In genomic region chr1:133474546-133474945, GRCm38 (mm10) we compare ENCODE assay signal across 16 mouse cellular contexts.
"Had no signal": no experiment of that assay in that cellular context is flagged by ENCODE, and none has a peak within 500 bp of the region (broad histone marks: within the 10 kb centered on the region; RNA-seq: fewer than 3 reads in every experiment).

No protein-coding gene starts in this region.

- H3K4me1 ChIP-seq: neural tube, embryonic 13.5 days; neural tube, embryonic 15.5 days; stomach, embryonic 15.5 days had no signal

- H3K4me3 ChIP-seq: neural tube, embryonic 13.5 days; neural tube, embryonic 15.5 days; stomach, embryonic 15.5 days had no signal

- H3K27me3 ChIP-seq: neural tube, embryonic 13.5 days; neural tube, embryonic 15.5 days; stomach, embryonic 15.5 days had no signal

- H3K36me3 ChIP-seq: neural tube, embryonic 13.5 days; neural tube, embryonic 15.5 days; stomach, embryonic 15.5 days had no signal

- H3K9ac ChIP-seq: neural tube, embryonic 13.5 days; neural tube, embryonic 15.5 days; stomach, embryonic 15.5 days had no signal

- H3K9me3 ChIP-seq: neural tube, embryonic 13.5 days; neural tube, embryonic 15.5 days; stomach, embryonic 15.5 days had no signal

- H3K27ac ChIP-seq: neural tube, embryonic 13.5 days; neural tube, embryonic 15.5 days; stomach, embryonic 15.5 days; stomach, postnatal 0 days had no signal

- DNase-seq: retina, postnatal 1 day; right cerebral cortex, adult 18-20 months; right cerebral cortex, postnatal 14 days; right cerebral cortex, postnatal 25 days; right cerebral cortex, postnatal 4 days; spleen, adult 18-20 months; thymus, adult 18-20 months; thymus, adult 2 months; thymus, postnatal 14 days; thymus, postnatal 25 days; thymus, postnatal 36 days; thymus, postnatal 4 days had no signal

- H3K4me2 ChIP-seq: neural tube, embryonic 13.5 days; neural tube, embryonic 15.5 days; stomach, embryonic 15.5 days had no signal
